Mouse (Mus musculus) ES-Bruce4 (cell line): ENCODE data around the gene Uqcrc2. TPM values are rescaled to one million over a fixed set of nuclear protein-coding genes. Genes with fewer than 3 reads are reported as not detected.
A peak's percentile ranks its signal among the peaks of the same experiment; 100 is the strongest.

Experiments
- H3K27ac ChIP-seq: 2 replicates; pipeline ENCODE4 v1.5.1; 2012; ENCODE audit warnings: low read length, inconsistent platforms; ENCODE audit not compliant: insufficient read depth
- H3K27me3 ChIP-seq: 2 replicates; pipeline ENCODE4 v1.6.1; 2012; ENCODE audit warnings: mild to moderate bottlenecking, low read length, inconsistent platforms; ENCODE audit not compliant: control insufficient read depth, poor library complexity, insufficient read depth, severe bottlenecking
- H3K36me3 ChIP-seq: 2 replicates; pipeline ENCODE4 v1.6.1; 2012; ENCODE audit warnings: inconsistent platforms, mild to moderate bottlenecking, low read length, moderate library complexity; ENCODE audit not compliant: control insufficient read depth, poor library complexity, insufficient read depth, severe bottlenecking
- H3K4me1 ChIP-seq: one replicate; pipeline ENCODE4 v1.8.1; 2011; ENCODE audit warnings: low read length; ENCODE audit not compliant: control insufficient read depth, insufficient read depth
- H3K4me3 ChIP-seq: 2 replicates; pipeline ENCODE4 v1.5.1; 2011; ENCODE audit warnings: low read depth, mild to moderate bottlenecking, low read length
- H3K9ac ChIP-seq: 2 replicates; pipeline ENCODE4 v1.6.1; 2012; ENCODE audit warnings: low read depth, mild to moderate bottlenecking, inconsistent platforms; ENCODE audit not compliant: poor library complexity, severe bottlenecking
- H3K9me3 ChIP-seq: replicated peaks from 2 replicates; pipeline ENCODE4 v1.6.1; 2012; ENCODE audit warnings: mild to moderate bottlenecking, low read length, inconsistent platforms; ENCODE audit not compliant: control insufficient read depth, poor library complexity, insufficient read depth, severe bottlenecking
- CTCF ChIP-seq: IDR thresholded peaks from one replicate; pipeline ENCODE4 v1.8.1; 2011; ENCODE audit warnings: low read depth, low read length
- EP300 ChIP-seq: IDR thresholded peaks from 2 replicates; pipeline ENCODE4 v1.6.1; 2011; ENCODE audit warnings: low read depth, low read length; ENCODE audit not compliant: insufficient read depth
- POLR2A ChIP-seq: IDR thresholded peaks from one replicate; pipeline ENCODE4 v1.8.1; 2011; ENCODE audit warnings: low read length; ENCODE audit not compliant: insufficient read depth
- polyA plus RNA-seq: library from polyadenylated mRNA; stranded (reverse); fragments of >200 nt; gene quantifications from 2 replicates; pipeline ENCODE4 v1.2.4, GENCODE M21; 2011; ENCODE audit warnings: low read depth; ENCODE audit not compliant: missing spikeins, insufficient read depth, insufficient read length

The Uqcrc2 gene
- polyA plus RNA-seq: 274 and 293 TPM in 2 replicates

DNA sequence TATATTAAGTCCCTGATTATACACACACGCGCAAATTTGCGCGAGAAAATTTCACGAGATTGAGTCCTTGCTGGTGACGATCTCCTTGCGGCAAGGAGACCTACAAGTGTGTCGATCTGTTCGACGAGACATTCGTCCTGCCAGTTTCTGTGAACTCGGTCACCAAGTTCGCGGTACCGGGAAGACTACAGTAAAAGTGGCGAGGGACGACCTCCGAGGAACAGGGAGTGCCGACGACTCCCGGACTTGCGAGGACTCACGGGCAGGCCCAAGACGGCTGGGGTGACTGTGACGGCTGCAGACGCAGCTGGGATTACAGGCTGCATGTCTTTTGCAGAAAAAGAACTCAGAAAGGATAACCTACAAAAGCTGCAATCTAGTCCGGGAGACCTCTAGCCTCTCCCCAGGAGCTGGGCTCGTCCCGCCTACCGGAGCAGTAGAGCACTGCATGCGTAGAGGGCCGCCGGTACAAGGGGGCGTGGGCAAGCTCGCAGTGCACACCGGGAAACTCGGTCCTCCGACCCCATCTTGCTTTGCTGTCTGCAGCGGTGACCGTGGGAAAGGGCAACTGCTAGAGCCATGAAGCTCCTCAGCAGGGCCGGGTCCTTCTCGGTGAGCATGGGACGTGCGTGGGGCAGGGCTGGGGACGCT, at the start of gene Uqcrc2:
Uqcrc2 (plus strand) TSS at position 466 of the 651 bp plus-strand sequence.
- Histone ChIP-seq H3K27ac (peak within 1 kb of the TSS; percentile 34; the same call in 1 of the 2 replicates), H3K9ac (peak within 1 kb of the TSS; percentile 79), H3K9me3 (no peaks in the 10 kb centered on the region), H3K36me3 (peaks cover 16% of the 10 kb centered on the region), H3K4me1 (peaks cover 2% of the 10 kb centered on the region), H3K4me3 (peak within 1 kb of the TSS; percentile 65), H3K27me3 (no peaks in the 10 kb centered on the region)
- peak; percentile 71 for TF ChIP-seq POLR2A
- TF ChIP-seq EP300: no peak

DNA sequence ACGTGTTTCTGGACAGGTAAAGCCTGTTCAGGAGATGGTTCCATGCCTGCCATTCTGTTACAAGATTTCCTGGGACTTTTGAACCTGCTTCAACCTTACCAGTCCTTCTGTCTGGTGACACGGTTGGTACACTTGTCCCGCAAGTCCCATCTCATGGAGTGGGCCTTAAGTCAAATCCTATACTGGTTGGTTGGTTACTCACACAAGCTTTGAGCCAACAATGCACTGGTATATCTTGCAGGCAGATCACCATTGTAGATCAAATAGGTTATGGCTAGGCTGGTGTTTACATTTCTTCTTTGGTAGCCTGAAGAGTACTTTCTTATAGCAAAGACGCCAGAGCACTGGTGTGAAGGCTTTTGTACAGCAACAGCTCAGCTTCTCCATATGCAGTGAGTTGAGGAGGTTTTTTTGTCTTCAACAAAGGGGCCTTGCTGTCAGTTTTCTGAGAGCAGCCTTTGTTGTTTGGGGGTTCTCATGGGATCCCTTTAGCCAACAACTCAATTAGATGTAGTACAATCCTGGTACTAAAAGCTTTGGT, 37.7 kb upstream of the Uqcrc2 start:
- no peaks in the 10 kb centered on the region for H3K36me3 ChIP-seq
- H3K4me1 ChIP-seq: no peaks in the 10 kb centered on the region
- H3K4me3 ChIP-seq: no peak overlapping the region
- peak overlapping the region; percentile 62 for H3K9ac ChIP-seq
- TF ChIP-seq CTCF: no peak
- no peak for TF ChIP-seq EP300
- no peak for TF ChIP-seq POLR2A
- peaks cover 6% of the 10 kb centered on the region; the same call in 1 of the 2 replicates for H3K27me3 ChIP-seq
- H3K27ac ChIP-seq: no peak overlapping the region
- peaks cover 10% of the 10 kb centered on the region; the same call in 1 of the 2 replicates for H3K9me3 ChIP-seq

DNA sequence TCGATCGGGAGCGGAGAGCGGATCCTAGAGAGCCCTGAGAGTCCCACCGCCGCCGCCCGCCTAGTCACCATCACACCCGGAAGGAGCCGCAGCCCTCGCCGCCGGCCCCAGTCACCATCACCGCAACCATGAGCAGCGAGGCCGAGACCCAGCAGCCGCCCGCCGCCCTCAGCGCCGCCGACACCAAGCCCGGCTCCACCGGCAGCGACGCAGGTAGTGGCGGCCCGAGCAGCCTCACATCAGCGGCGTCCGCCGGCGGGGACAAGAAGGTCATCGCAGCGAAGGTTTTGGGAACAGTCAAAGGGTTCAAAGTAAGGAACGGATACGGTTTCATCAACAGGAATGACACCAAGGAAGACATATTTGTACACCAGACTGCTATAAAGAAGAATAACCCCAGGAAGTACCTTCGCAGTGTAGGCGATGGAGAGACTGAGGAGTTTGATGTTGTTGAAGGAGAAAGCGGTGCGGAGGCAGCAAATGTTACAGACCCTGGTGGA, 37.2 kb upstream of the Uqcrc2 start:
- Histone ChIP-seq H3K4me1 (no peaks in the 10 kb centered on the region), H3K27me3 (peaks cover 6% of the 10 kb centered on the region; the same call in 1 of the 2 replicates), H3K9ac (peak overlapping the region; percentile 62), H3K27ac (no peak overlapping the region), H3K4me3 (peak overlapping the region; percentile 67), H3K9me3 (peaks cover 10% of the 10 kb centered on the region; the same call in 1 of the 2 replicates), H3K36me3 (no peaks in the 10 kb centered on the region)
- no peak for TF ChIP-seq EP300
- no peak for TF ChIP-seq POLR2A
- no peak for TF ChIP-seq CTCF

DNA sequence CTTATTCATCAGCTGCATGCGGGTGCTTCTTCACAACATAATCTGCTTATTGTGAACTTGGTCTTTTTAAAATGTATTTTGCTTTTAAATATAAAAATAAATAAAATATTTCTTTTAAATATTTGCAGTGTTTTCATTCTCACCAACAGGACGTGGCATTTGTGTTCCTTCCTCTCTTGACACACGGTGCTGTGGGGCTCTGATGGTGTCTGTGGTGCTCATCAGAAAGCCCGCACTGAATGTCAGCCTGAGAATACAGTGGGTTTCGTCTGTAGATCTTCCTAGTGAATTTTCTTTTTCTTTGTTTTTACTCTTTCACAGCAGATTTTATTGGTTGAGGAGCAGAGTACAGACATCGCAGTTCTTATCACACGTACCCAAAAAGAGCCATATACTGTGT, 36.6 kb upstream of the Uqcrc2 start:
- 0 out of 2 replicates have a peak overlapping the region, but pooled peaks have one; percentile 62 for H3K9ac ChIP-seq

DNA sequence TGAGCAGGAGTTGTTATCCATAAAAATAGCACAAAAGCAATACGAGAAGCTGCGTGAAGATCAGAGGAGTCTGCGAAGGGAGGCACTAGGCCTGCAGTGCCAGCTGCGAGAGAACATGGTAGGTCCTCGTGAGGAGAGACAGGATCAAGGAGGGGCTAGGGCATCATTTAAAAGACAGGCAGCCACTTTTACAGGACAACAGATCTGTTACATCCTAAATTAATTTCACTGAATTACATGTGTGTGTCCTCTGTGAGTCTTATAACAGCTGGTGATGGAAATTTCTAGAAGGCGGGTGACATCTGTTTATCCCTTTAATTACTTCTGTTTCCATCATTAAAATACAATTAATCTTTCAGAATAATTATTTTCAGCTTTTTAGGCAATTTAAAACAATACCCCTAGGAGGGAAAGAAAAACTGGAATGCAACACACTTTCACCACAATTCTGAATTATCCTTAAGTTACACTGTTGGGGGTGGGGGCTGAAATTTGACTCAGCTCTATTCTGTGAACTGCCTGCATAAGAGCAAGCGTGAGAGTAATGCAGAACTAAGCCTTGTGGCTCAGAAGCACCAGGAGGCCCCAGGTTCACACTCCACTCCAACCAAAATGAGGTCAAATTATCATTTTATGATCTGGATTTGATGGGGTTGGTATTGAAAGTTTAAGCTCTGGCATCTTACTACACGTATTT, 14.8 kb upstream of the Uqcrc2 start:
- Histone ChIP-seq H3K4me1 (no peaks in the 10 kb centered on the region), H3K36me3 (no peaks in the 10 kb centered on the region), H3K9me3 (no peaks in the 10 kb centered on the region), H3K27ac (no peak overlapping the region), H3K4me3 (no peak overlapping the region), H3K27me3 (no peaks in the 10 kb centered on the region), H3K9ac (no peak overlapping the region)
- TF ChIP-seq EP300: no peak
- no peak for TF ChIP-seq POLR2A
- TF ChIP-seq CTCF: no peak

More for the DNA sequence above, 36.6 kb upstream of the Uqcrc2 start:
- Histone ChIP-seq H3K27me3 (peaks cover 6% of the 10 kb centered on the region; the same call in 1 of the 2 replicates), H3K9me3 (peaks cover 10% of the 10 kb centered on the region; the same call in 1 of the 2 replicates), H3K4me3 (no peak overlapping the region), H3K27ac (no peak overlapping the region), H3K36me3 (no peaks in the 10 kb centered on the region), H3K4me1 (no peaks in the 10 kb centered on the region)
- TF ChIP-seq CTCF (no peak), EP300 (no peak), POLR2A (no peak)
